Mouse (Mus musculus) myocyte (in vitro differentiated cells): ENCODE results near the gene Aagab.

ENCODE experiments used
- CEBPB ChIP-seq: IDR thresholded peaks from 2 replicates; pipeline ENCODE4 v1.6.1; 2011; ENCODE audit warnings: mild to moderate bottlenecking, moderate library complexity; ENCODE audit not compliant: poor library complexity, insufficient read depth, severe bottlenecking
- E2F4 ChIP-seq: IDR thresholded peaks from one replicate; pipeline ENCODE4 v1.6.1; 2011; ENCODE audit warnings: mild to moderate bottlenecking, control low read depth, moderate library complexity; ENCODE audit not compliant: insufficient read depth
- MAX ChIP-seq: IDR thresholded peaks from one replicate; pipeline ENCODE4 v1.6.1; 2011; ENCODE audit warnings: low read depth, mild to moderate bottlenecking, control low read depth
- MYOG ChIP-seq, 3 experiments: IDR thresholded peaks; one replicate each; pipeline ENCODE4 v1.6.1; 2011; ENCODE audit warnings: control low read depth in 2 of 3, low read depth in 2 of 3, mild to moderate bottlenecking in 2 of 3; ENCODE audit not compliant: insufficient read length in 2 of 3, control insufficient read depth in 1 of 3, insufficient read depth in 1 of 3
- POLR2A ChIP-seq: IDR thresholded peaks from one replicate; pipeline ENCODE4 v1.6.1; 2011; ENCODE audit warnings: low read depth, mild to moderate bottlenecking, control low read depth, moderate library complexity; ENCODE audit not compliant: insufficient read length
- POLR2AphosphoS2 ChIP-seq: IDR thresholded peaks from one replicate; pipeline ENCODE4 v1.6.1; 2011; ENCODE audit warnings: low read depth, control low read depth; ENCODE audit not compliant: insufficient read length
- SRF ChIP-seq: IDR thresholded peaks from one replicate; pipeline ENCODE4 v1.6.1; 2011; ENCODE audit warnings: low read depth; ENCODE audit not compliant: control insufficient read depth, insufficient read length
- TCF12 ChIP-seq: IDR thresholded peaks from one replicate; pipeline ENCODE4 v1.6.1; 2011; ENCODE audit warnings: mild to moderate bottlenecking, control low read depth; ENCODE audit not compliant: poor library complexity, insufficient read depth, severe bottlenecking
- USF1 ChIP-seq: IDR thresholded peaks from one replicate; pipeline ENCODE4 v1.6.1; 2011; ENCODE audit warnings: low read depth, mild to moderate bottlenecking, control low read depth, moderate library complexity

- no peak for TF ChIP-seq POLR2A
- no peak for TF ChIP-seq SRF
- no peak for TF ChIP-seq POLR2AphosphoS2
- no peak for TF ChIP-seq E2F4
- no peak for TF ChIP-seq MAX
- no peak for TF ChIP-seq USF1
- no peak for TF ChIP-seq TCF12
- TF ChIP-seq CEBPB: no peak
- no peak for TF ChIP-seq MYOG (IDR thresholded peaks at IDR 0.05; ENCODE audit: control insufficient read depth in 1 of 3, insufficient read depth in 1 of 3, insufficient read length in 2 of 3, low read depth in 2 of 3)
These were observed 22.4 kb upstream of the Aagab start for GRCm38 (mm10) chr9:63580046-63580445.
